31 mouse cellular contexts compared by ENCODE assay signal in the genomic region with DNA sequence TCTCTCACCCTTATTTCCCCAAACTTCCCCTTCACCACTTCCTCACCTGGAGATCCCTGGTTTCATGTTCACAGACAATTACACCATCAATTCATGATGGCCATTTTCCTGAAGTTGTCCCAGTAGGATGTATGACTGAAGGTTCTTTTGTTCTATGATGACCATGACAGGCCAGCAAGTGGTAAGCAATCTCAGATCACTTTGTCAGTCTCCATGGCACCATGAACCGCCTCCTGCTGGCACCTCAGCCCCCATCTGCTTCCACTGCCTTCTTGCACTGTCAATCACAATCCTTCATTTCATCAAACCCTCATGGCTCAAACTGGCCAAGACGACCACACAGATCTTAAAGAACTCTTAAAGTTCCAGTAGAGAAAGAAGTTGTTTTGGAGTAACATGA.
"Had no signal": no experiment of that assay in that cellular context is flagged by ENCODE, and none has a peak within 500 bp of the region (broad histone marks: within the 10 kb centered on the region; RNA-seq: fewer than 3 reads in every experiment).

No protein-coding gene starts in this region.

- H3K27me3 ChIP-seq: heart, embryonic 12.5 days; heart, embryonic 13.5 days; heart, embryonic 15.5 days; hindbrain, embryonic 12.5 days; hindbrain, embryonic 13.5 days; hindbrain, embryonic 15.5 days; intestine, embryonic 15.5 days; kidney, embryonic 15.5 days had no signal

- H3K9ac ChIP-seq: heart, embryonic 12.5 days; heart, embryonic 13.5 days; heart, embryonic 15.5 days; hindbrain, embryonic 12.5 days; hindbrain, embryonic 13.5 days; hindbrain, embryonic 15.5 days; intestine, embryonic 15.5 days; kidney, embryonic 15.5 days had no signal

- H3K4me2 ChIP-seq: heart, embryonic 11.5 days; heart, embryonic 12.5 days; heart, embryonic 13.5 days; heart, embryonic 15.5 days; hindbrain, embryonic 12.5 days; hindbrain, embryonic 13.5 days; hindbrain, embryonic 15.5 days; intestine, embryonic 15.5 days; kidney, embryonic 15.5 days had no signal

- DNase-seq: heart, postnatal 10 days; heart, postnatal 14 days; kidney, adult 11 months; kidney, adult 18-20 months; kidney, adult 2 months; kidney, adult 8-10 months; kidney, adult 9 months; kidney, postnatal 10 days; kidney, postnatal 14 days; kidney, postnatal 25 days; kidney, postnatal 36 days; kidney, postnatal 4 days; layer of hippocampus, adult 9-11 months; layer of hippocampus, postnatal 36 days had no signal

- H3K9me3 ChIP-seq: heart, embryonic 10.5 days; heart, embryonic 12.5 days; heart, embryonic 13.5 days; heart, embryonic 15.5 days; hindbrain, embryonic 10.5 days; hindbrain, embryonic 12.5 days; hindbrain, embryonic 13.5 days; hindbrain, embryonic 15.5 days; intestine, embryonic 15.5 days; kidney, embryonic 15.5 days had no signal

- H3K27ac ChIP-seq: heart, embryonic 10.5 days; heart, embryonic 13.5 days; heart, embryonic 15.5 days; hindbrain, embryonic 10.5 days; hindbrain, embryonic 12.5 days; hindbrain, embryonic 13.5 days; hindbrain, embryonic 15.5 days; intestine, embryonic 15.5 days; kidney, embryonic 15.5 days; kidney, postnatal 0 days; layer of hippocampus, adult 2 months; left cerebral cortex, adult 2 months had no signal

- ATAC-seq: inflammation-experienced regulatory T-cells, adult 6 months; intestine, embryonic 15.5 days; intestine, embryonic 16.5 days; intestine, postnatal 0 days had no signal

- H3K36me3 ChIP-seq: heart, embryonic 10.5 days; heart, embryonic 12.5 days; heart, embryonic 13.5 days; heart, embryonic 15.5 days; hindbrain, embryonic 10.5 days; hindbrain, embryonic 12.5 days; hindbrain, embryonic 13.5 days; hindbrain, embryonic 15.5 days; intestine, embryonic 15.5 days; kidney, embryonic 15.5 days had no signal

- H3K4me3 ChIP-seq: heart, embryonic 10.5 days; heart, embryonic 12.5 days; heart, embryonic 13.5 days; heart, embryonic 15.5 days; hindbrain, embryonic 10.5 days; hindbrain, embryonic 12.5 days; hindbrain, embryonic 13.5 days; hindbrain, embryonic 15.5 days; intestine, embryonic 15.5 days; kidney, embryonic 15.5 days; layer of hippocampus, adult 2 months; left cerebral cortex, adult 2 months had no signal

- H3K4me1 ChIP-seq: heart, embryonic 15.5 days; intestine, embryonic 15.5 days had no signal
